Mouse (Mus musculus) heart, embryonic 12.5 days (tissue): ENCODE measurements around the gene Hoxd12. TPM values are rescaled to one million over a fixed set of nuclear protein-coding genes. Genes with fewer than 3 reads are reported as not detected.

Source experiments
- ATAC-seq: fragments of 200-750 bp; cut with Nextera tagmentation; 2 replicates; pipeline ENCODE4 v1.8.0; 2017; ENCODE audit warnings: moderate TSS enrichment, moderate library complexity; ENCODE audit not compliant: insufficient number of reproducible peaks, low FRiP score
- H3K27ac ChIP-seq: fragments of 300-500 bp; sonication (generic); 2 replicates; pipeline ENCODE4 v1.5.1; 2016; ENCODE audit warnings: mild to moderate bottlenecking, moderate library complexity; ENCODE audit not compliant: poor library complexity, severe bottlenecking
- H3K27me3 ChIP-seq: fragments of 300-500 bp; sonication (generic); replicated peaks from 2 replicates; pipeline ENCODE4 v1.6.1; 2016; ENCODE audit warnings: mild to moderate bottlenecking, moderate library complexity
- H3K36me3 ChIP-seq: fragments of 300-500 bp; sonication (generic); 2 replicates; pipeline ENCODE4 v1.6.1; 2016; ENCODE audit warnings: mild to moderate bottlenecking, moderate library complexity
- H3K4me1 ChIP-seq: fragments of 300-500 bp; sonication (generic); replicated peaks from 2 replicates; pipeline ENCODE4 v1.6.1; 2016; ENCODE audit warnings: mild to moderate bottlenecking
- H3K4me2 ChIP-seq: fragments of 300-500 bp; sonication (generic); 2 replicates; pipeline ENCODE4 v1.6.1; 2016; ENCODE audit warnings: mild to moderate bottlenecking, moderate library complexity
- H3K4me3 ChIP-seq: fragments of 300-500 bp; sonication (generic); 2 replicates; pipeline ENCODE4 v1.5.1; 2016; ENCODE audit warnings: mild to moderate bottlenecking
- H3K9ac ChIP-seq: fragments of 300-500 bp; sonication (generic); 2 replicates; pipeline ENCODE4 v1.6.1; 2016; ENCODE audit warnings: mild to moderate bottlenecking, moderate library complexity
- H3K9me3 ChIP-seq: fragments of 300-500 bp; sonication (generic); replicated peaks from 2 replicates; pipeline ENCODE4 v1.6.1; 2016; ENCODE audit warnings: mild to moderate bottlenecking, moderate library complexity
- WGBS: fragments of 180-500 bp; shearing (Covaris S2); methylation state at CpG from one replicate; pipeline ENCODE4 v1.1.7; 2016; 5-methylcytosine and 5-hydroxymethylcytosine counted together
- polyA plus RNA-seq: library from polyadenylated mRNA; unstranded; fragments of >200 nt; fragmentation: Nextera tagmentation; extraction: Ambion mirVana; gene quantifications from 2 replicates; pipeline ENCODE4 v1.2.1, GENCODE M21; 2016

Hoxd12 gene
- polyA plus RNA-seq, 1 experiment from 2014 or later = 0.15 TPM

DNA sequence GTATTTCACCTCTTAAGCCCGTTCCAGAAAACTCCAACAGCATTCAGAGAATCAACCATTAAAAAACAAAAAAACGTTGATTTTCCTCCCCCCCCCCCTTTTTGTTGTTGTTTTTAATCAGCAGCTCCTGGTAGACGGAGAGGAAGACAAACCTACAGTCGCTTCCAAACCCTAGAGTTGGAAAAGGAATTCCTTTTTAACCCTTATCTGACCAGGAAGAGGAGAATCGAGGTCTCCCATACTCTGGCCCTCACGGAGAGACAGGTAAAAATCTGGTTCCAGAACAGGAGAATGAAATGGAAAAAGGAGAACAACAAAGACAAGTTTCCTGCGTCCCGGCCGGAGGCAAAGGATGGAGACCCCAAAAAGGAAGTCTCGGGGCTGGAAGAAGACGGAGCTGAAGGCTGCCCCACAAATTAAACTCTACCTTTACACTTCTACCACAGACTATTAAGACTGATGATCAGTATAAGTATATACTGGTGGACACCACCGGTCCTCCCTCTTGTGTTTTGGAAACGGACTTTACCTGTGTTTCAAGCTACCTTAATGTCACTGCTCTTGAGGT, 31.7 kb downstream of the Hoxd12 start:
- Histone ChIP-seq H3K27me3 (peaks cover 89% of the 10 kb centered on the region), H3K9ac (no peak overlapping the region), H3K36me3 (no peaks in the 10 kb centered on the region), H3K27ac (no peak overlapping the region), H3K4me3 (no peak overlapping the region), H3K4me2 (no peak overlapping the region), H3K9me3 (no peaks in the 10 kb centered on the region), H3K4me1 (peaks cover 13% of the 10 kb centered on the region)
- no peak for ATAC-seq
- WGBS = 2% methylated on average over 13 of the region's 13 CpGs

GRCm38 (mm10) chr2:74707599-74707998, 32.8 kb downstream of the Hoxd12 start:
- WGBS = 11% methylated on average over 7 of the region's 7 CpGs
- H3K9ac ChIP-seq = no peak overlapping the region
- no peaks in the 10 kb centered on the region for H3K9me3 ChIP-seq
- peaks cover 23% of the 10 kb centered on the region for H3K4me1 ChIP-seq
- no peaks in the 10 kb centered on the region for H3K36me3 ChIP-seq
- peaks cover 96% of the 10 kb centered on the region for H3K27me3 ChIP-seq
- H3K4me3 ChIP-seq = no peak overlapping the region
- H3K4me2 ChIP-seq = no peak overlapping the region
- no peak overlapping the region for H3K27ac ChIP-seq
- no peak for ATAC-seq

DNA sequence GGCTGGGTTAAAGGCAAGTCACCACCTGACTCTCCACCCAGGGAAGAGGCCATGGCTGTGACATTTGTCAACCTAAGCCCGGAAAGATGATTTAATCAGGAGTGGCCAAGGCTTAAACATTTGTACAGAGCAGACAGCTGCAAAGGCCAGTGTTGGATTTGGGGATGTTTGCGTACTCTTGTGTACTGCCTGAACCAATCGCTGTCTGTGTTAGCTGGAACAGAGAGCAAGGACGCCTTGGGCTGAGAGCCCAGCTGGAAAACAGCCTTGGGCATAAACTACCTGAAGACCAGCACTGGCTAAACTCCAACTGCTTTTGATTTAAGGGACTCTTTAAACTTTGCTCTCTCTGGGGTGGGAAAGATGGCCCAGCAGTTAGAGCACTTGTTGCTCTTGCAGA, 33.9 kb downstream of the Hoxd12 start:
- Histone ChIP-seq H3K9ac (no peak overlapping the region), H3K4me2 (no peak overlapping the region), H3K27ac (no peak overlapping the region), H3K4me1 (peaks cover 23% of the 10 kb centered on the region), H3K4me3 (no peak overlapping the region), H3K36me3 (no peaks in the 10 kb centered on the region), H3K27me3 (peaks cover 93% of the 10 kb centered on the region), H3K9me3 (no peaks in the 10 kb centered on the region)
- no peak for ATAC-seq
- 16% methylated on average over 4 of the region's 4 CpGs for WGBS

GRCm38 (mm10) chr2:74709465-74710419, 34.9 kb downstream of the Hoxd12 start:
- H3K27me3 ChIP-seq = peaks cover 93% of the 10 kb centered on the region
- H3K4me3 ChIP-seq = no peak overlapping the region
- no peak overlapping the region for H3K27ac ChIP-seq
- H3K9me3 ChIP-seq = no peaks in the 10 kb centered on the region
- no peak for ATAC-seq
- no peaks in the 10 kb centered on the region for H3K36me3 ChIP-seq
- WGBS = 7% methylated on average over 5 of the region's 5 CpGs
- no peak overlapping the region for H3K9ac ChIP-seq
- peaks cover 20% of the 10 kb centered on the region for H3K4me1 ChIP-seq
- H3K4me2 ChIP-seq = no peak overlapping the region

DNA sequence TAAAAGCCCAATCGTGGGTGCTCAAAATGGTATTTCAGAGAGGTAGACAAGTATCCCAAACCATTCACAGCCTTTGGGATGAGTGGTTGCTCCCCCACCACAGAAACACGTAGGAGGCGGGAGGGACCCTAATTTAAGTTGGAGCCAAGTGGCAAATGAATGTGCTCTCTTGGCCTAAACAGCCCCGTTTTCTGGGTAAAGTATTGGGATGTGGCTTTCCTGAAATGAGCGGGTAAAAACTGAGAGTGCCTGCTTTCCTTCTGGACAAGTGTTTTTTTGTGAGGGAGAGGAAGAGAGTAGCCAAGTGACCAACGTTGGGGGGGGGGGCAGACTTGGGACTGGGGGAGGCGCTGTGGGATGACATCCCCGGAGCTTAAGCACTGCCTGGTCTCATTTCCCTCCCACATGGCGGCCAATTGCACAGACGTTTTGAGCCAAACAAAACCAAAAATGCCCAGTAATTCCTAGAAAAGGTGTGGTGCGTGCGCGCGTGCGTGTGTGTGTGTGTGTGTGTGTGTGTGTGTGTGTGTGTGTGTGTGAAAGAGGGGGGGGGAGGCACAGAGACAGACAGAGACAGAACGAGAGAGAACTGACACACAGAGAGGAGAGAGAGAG, 36.2 kb downstream of the Hoxd12 start:
- H3K4me3 ChIP-seq = no peak overlapping the region
- H3K9ac ChIP-seq = no peak overlapping the region
- peaks cover 13% of the 10 kb centered on the region for H3K4me1 ChIP-seq
- H3K27me3 ChIP-seq = peaks cover 94% of the 10 kb centered on the region
- H3K27ac ChIP-seq = no peak overlapping the region
- ATAC-seq = no peak
- no peak overlapping the region for H3K4me2 ChIP-seq
- no peaks in the 10 kb centered on the region for H3K36me3 ChIP-seq
- H3K9me3 ChIP-seq = no peaks in the 10 kb centered on the region
- WGBS = 2% methylated on average over 16 of the region's 16 CpGs

DNA sequence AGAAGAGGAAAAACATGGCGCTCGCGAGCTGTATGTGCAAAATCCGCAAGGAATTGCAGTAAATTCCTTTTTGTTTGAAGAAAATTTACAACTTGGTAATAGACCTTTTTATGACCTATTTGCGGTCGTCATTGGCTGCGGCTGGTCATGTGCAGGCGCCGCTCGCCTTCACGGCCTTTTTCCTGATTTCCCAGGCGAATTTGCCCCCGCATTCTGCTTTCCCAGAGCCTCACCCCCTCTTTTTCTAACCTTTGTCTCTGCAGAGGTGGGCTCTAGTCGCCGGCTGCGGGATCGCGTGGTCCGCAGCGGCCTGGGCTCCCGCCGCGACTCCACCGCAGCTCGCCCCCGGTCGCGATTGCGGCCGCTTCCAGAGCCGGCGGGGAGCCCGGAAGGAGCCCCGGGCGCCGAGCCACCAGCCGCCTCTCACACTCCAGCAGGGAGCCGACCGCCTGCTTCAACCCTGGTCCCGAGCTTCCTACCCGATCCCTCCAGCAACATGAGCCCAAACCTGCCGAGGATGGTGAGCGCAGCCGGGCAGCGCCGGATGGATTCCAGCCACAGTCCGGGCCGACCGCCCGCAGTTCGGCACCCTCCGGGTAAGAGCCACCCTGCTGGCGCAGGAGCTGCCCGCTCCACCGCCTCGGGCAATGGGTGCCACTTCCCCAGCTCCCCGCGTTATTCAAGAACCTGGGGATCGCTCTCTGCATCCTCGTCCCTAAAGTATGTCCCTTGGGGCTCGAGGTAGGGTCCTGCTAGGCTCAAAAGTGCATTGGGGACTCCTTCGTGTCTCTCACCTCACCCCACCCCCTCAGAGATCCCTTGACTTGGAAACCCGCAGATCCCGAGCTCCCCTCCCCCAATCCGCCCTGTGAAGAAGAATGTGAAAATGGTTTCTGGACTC, 37.2 kb downstream of the Hoxd12 start, which contains the start of the genes Hoxd3 and Hoxd4:
Gene Hoxd3, plus strand, starts transcription at position 207 of the 901 bp plus-strand sequence.
Gene Hoxd4, plus strand, starts transcription at position 209 of the 901 bp plus-strand sequence.
- Histone ChIP-seq H3K27ac (no peak within 1 kb of the TSS), H3K4me1 (peaks cover 13% of the 10 kb centered on the region), H3K4me3 (peak within 1 kb of the TSS; percentile 51), H3K9me3 (no peaks in the 10 kb centered on the region), H3K27me3 (peaks cover 95% of the 10 kb centered on the region), H3K4me2 (peak within 1 kb of the TSS; percentile 77), H3K9ac (peak within 1 kb of the TSS; percentile 34; the same call in 1 of the 2 replicates), H3K36me3 (no peaks in the 10 kb centered on the region)
- peak; percentile 18; the same call in 1 of the 2 replicates for ATAC-seq
- whole genome bisulfite sequencing = under 1% methylated on average over 65 of the region's 65 CpGs

DNA sequence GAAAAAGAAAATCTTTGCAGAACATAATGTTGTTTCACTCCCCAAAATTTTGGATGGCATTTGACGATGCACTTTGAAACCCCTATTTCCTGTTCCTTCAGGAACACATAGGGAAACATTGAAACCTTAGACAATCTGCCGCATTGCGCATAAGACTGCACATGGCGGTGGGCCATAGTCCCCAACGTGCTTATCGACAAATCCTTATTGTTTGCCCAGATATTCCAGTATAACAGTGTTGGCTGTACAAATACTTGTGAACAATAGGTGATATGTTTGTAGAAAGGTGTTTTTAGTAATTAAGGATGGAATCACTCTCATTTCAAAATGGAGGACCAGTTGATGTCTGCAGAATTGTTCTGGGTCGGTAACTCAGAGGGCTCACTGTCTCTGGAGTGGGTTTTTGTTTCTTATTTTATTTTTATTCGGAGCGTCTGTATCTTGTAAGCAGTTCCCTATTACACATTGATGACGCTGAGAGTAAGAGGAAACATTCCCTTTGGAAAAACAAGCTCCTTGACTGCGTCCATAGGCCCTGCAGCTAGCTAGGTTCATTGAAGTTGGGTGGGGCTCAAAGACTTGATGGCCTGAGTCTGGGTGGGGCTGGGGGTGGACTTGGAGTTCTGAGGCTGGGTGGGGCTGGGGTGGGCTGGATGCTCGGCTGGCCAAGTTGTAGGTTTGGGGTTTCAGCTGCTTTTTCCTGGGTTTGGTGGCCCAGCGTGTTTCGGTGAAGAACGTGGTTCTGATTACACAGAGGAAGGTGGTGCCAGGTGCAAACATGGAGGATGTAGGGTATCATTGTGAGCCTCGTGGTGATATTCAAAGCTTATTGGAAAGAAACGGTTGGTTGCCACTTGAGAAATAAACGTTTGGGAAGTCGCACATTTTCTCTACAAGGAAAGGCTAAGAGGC, 38.7 kb downstream of the Hoxd12 start:
- Histone ChIP-seq H3K9ac (no peak overlapping the region), H3K4me2 (no peak overlapping the region), H3K36me3 (no peaks in the 10 kb centered on the region), H3K9me3 (no peaks in the 10 kb centered on the region), H3K4me3 (no peak overlapping the region), H3K27ac (no peak overlapping the region), H3K4me1 (peaks cover 13% of the 10 kb centered on the region), H3K27me3 (peaks cover 96% of the 10 kb centered on the region)
- ATAC-seq = no peak
- 6% methylated on average over 19 of the region's 19 CpGs for WGBS

- no peak for ATAC-seq
- no peak overlapping the region for H3K4me2 ChIP-seq
Measured at GRCm38 (mm10) chr2:74714156-74714789, 39.5 kb downstream of the Hoxd12 start.

GRCm38 (mm10) chr2:74714881-74715280, 40.1 kb downstream of the Hoxd12 start:
- H3K27ac ChIP-seq = no peak overlapping the region
- ATAC-seq = peak; percentile 57; the same call in 1 of the 2 replicates
- peaks cover 13% of the 10 kb centered on the region for H3K4me1 ChIP-seq
- peaks cover 96% of the 10 kb centered on the region for H3K27me3 ChIP-seq
- WGBS = 0% methylated on average over 14 of the region's 14 CpGs
- no peak overlapping the region for H3K9ac ChIP-seq
- H3K4me2 ChIP-seq = no peak overlapping the region
- H3K4me3 ChIP-seq = no peak overlapping the region
- no peaks in the 10 kb centered on the region for H3K9me3 ChIP-seq
- H3K36me3 ChIP-seq = no peaks in the 10 kb centered on the region

More at GRCm38 (mm10) chr2:74714156-74714789, 39.5 kb downstream of the Hoxd12 start:
- Histone ChIP-seq H3K36me3 (no peaks in the 10 kb centered on the region), H3K27me3 (peaks cover 96% of the 10 kb centered on the region), H3K4me3 (no peak overlapping the region), H3K9me3 (no peaks in the 10 kb centered on the region), H3K27ac (no peak overlapping the region), H3K9ac (no peak overlapping the region), H3K4me1 (peaks cover 13% of the 10 kb centered on the region)
- WGBS = 8% methylated on average over 18 of the region's 18 CpGs
